Mouse (Mus musculus) E14TG2a.4 (cell line): ENCODE measurements at regions not wholly inside any gene's neighbourhood (a gene's known extent, or its start where the extent isn't known, plus 50 kb on each side); places are given as distances from the start of the nearest gene placed in this dataset.

Experiments
- H3K27me3 ChIP-seq: 2 replicates; pipeline ENCODE4 v1.6.1; 2014; ENCODE audit warnings: low read length, control low read depth; ENCODE audit not compliant: insufficient read depth
- H3K36me3 ChIP-seq: 2 replicates; pipeline ENCODE4 v1.6.1; 2014; ENCODE audit warnings: low read length, control low read depth; ENCODE audit not compliant: insufficient read depth
- H3K4me1 ChIP-seq: replicated peaks from 2 replicates; pipeline ENCODE4 v1.6.1; 2014; ENCODE audit warnings: low read depth, low read length, control low read depth
- H3K4me3 ChIP-seq: replicated peaks from 2 replicates; pipeline ENCODE4 v1.5.1; 2014; ENCODE audit warnings: mild to moderate bottlenecking, low read length
- H3K9me3 ChIP-seq: 2 replicates; pipeline ENCODE4 v1.6.1; 2014; ENCODE audit warnings: low read length, control low read depth
- CTCF ChIP-seq: conservative IDR thresholded peaks from 2 replicates; pipeline ENCODE4 v1.5.1; 2014; ENCODE audit warnings: low read length
- NANOG ChIP-seq: IDR thresholded peaks from 2 replicates; pipeline ENCODE4 v1.6.1; 2014; ENCODE audit warnings: borderline replicate concordance, low read length, mixed read lengths
- POU5F1 ChIP-seq: IDR thresholded peaks from 2 replicates; pipeline ENCODE4 v1.6.1; 2014; ENCODE audit warnings: low read length, borderline replicate concordance

DNA sequence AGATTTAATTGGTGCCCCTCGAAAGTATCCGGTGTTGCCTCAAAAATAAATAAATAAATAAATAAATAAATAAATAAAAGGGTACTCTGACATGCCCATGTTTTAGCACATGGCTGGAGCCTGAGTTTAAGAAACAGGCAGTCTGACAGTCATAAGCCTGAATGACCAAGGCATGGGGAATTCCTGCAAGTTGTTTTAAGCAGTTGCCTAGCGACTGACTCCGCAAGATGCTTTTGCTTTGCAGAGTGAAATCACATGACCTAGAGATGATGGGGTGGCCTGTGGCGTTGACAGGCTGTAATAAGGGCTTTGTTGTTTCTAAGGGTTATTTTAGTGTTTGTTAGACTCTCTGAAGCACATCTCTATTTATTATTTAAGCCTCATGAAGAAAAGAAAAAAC, 83.4 kb upstream of the Ankrd55 start:
- H3K27me3 ChIP-seq = peaks cover 21% of the 10 kb centered on the region; the same call in 1 of the 2 replicates
- no peak for TF ChIP-seq POU5F1
- no peak for TF ChIP-seq NANOG
- no peak for TF ChIP-seq CTCF
- H3K9me3 ChIP-seq = no peaks in the 10 kb centered on the region
- no peaks in the 10 kb centered on the region for H3K36me3 ChIP-seq
- H3K4me1 ChIP-seq = peaks cover 5% of the 10 kb centered on the region; the same call in 1 of the 2 replicates
- H3K4me3 ChIP-seq = no peak overlapping the region

DNA sequence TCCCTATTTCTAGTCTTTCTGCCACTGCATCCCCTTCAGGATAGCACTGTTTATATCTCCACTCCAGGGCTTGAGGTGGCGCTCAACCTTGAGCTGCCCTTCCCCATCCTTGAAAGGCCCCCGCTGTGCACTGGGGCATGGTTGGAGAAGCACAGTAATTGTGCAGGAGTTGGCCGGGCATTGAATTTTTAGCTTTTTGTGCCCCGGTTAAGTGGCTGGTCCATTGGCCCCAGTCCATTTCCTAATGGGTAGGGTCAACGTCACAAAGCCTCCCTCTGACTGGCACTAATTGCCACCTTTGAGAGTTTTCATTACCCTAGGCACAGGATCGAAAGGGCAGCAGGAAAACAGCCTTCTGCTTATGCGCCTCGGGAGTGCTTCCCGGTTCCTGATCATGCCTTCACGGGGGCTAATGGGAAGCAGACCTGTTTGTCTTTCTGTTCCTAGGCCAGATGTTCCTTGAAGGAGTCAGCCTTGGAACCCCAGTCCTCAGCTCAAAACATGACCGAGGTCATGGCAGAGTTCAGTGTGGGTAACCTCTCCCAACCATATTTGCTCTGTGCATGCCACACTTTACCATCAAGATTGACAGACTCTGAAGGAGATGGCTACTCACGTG, 80.5 kb upstream of the Ankrd55 start:
- Histone ChIP-seq H3K4me1 (peaks cover 10% of the 10 kb centered on the region), H3K36me3 (no peaks in the 10 kb centered on the region), H3K4me3 (no peak overlapping the region), H3K9me3 (no peaks in the 10 kb centered on the region; the same call in 1 of the 2 replicates), H3K27me3 (peaks cover 35% of the 10 kb centered on the region)
- TF ChIP-seq CTCF (no peak), NANOG (no peak), POU5F1 (no peak)

- Histone ChIP-seq H3K4me3 (no peak overlapping the region), H3K27me3 (peaks cover 49% of the 10 kb centered on the region), H3K36me3 (no peaks in the 10 kb centered on the region), H3K9me3 (peaks cover 5% of the 10 kb centered on the region; the same call in 1 of the 2 replicates), H3K4me1 (peaks cover 25% of the 10 kb centered on the region)
- TF ChIP-seq CTCF = no peak
- no peak for TF ChIP-seq NANOG
- no peak for TF ChIP-seq POU5F1
These were observed 76.4 kb upstream of the Ankrd55 start for GRCm38 (mm10) chr13:112211841-112212240.

GRCm38 (mm10) chr13:112212391-112212790, 75.9 kb upstream of the Ankrd55 start:
- H3K9me3 ChIP-seq = peaks cover 5% of the 10 kb centered on the region; the same call in 1 of the 2 replicates
- no peak for TF ChIP-seq POU5F1
- TF ChIP-seq CTCF = no peak
- TF ChIP-seq NANOG = no peak
- H3K4me3 ChIP-seq = peak overlapping the region; percentile 43
- H3K27me3 ChIP-seq = peaks cover 49% of the 10 kb centered on the region
- H3K36me3 ChIP-seq = no peaks in the 10 kb centered on the region
- peaks cover 25% of the 10 kb centered on the region for H3K4me1 ChIP-seq

GRCm38 (mm10) chr13:112213652-112214081, 74.6 kb upstream of the Ankrd55 start:
- Histone ChIP-seq H3K27me3 (peaks cover 40% of the 10 kb centered on the region), H3K4me1 (peaks cover 29% of the 10 kb centered on the region), H3K9me3 (peaks cover 5% of the 10 kb centered on the region; the same call in 1 of the 2 replicates), H3K36me3 (no peaks in the 10 kb centered on the region), H3K4me3 (peak overlapping the region; percentile 29; the same call in 1 of the 2 replicates)
- TF ChIP-seq POU5F1 = no peak
- no peak for TF ChIP-seq NANOG

GRCm38 (mm10) chr13:112216084-112216483, 72.2 kb upstream of the Ankrd55 start:
- Histone ChIP-seq H3K9me3 (peaks cover 5% of the 10 kb centered on the region; the same call in 1 of the 2 replicates), H3K27me3 (peaks cover 31% of the 10 kb centered on the region), H3K36me3 (no peaks in the 10 kb centered on the region), H3K4me3 (no peak overlapping the region), H3K4me1 (peaks cover 35% of the 10 kb centered on the region)
- TF ChIP-seq NANOG (no peak), CTCF (no peak), POU5F1 (no peak)

GRCm38 (mm10) chr13:112218389-112218788, 69.9 kb upstream of the Ankrd55 start:
- H3K27me3 ChIP-seq = peaks cover 16% of the 10 kb centered on the region
- H3K9me3 ChIP-seq = peaks cover 7% of the 10 kb centered on the region
- H3K36me3 ChIP-seq = no peaks in the 10 kb centered on the region
- H3K4me3 ChIP-seq = no peak overlapping the region
- TF ChIP-seq NANOG = peak; percentile 51; the same call in 1 of the 2 replicates
- no peak for TF ChIP-seq CTCF
- no peak for TF ChIP-seq POU5F1
- peaks cover 23% of the 10 kb centered on the region for H3K4me1 ChIP-seq

- Histone ChIP-seq H3K36me3 (no peaks in the 10 kb centered on the region), H3K9me3 (peaks cover 20% of the 10 kb centered on the region), H3K4me1 (peaks cover 14% of the 10 kb centered on the region), H3K4me3 (no peak overlapping the region), H3K27me3 (peaks cover 1% of the 10 kb centered on the region; the same call in 1 of the 2 replicates)
- TF ChIP-seq NANOG (no peak), POU5F1 (no peak), CTCF (no peak)
These were observed 68.1 kb upstream of the Ankrd55 start for GRCm38 (mm10) chr13:112220184-112220583.

DNA sequence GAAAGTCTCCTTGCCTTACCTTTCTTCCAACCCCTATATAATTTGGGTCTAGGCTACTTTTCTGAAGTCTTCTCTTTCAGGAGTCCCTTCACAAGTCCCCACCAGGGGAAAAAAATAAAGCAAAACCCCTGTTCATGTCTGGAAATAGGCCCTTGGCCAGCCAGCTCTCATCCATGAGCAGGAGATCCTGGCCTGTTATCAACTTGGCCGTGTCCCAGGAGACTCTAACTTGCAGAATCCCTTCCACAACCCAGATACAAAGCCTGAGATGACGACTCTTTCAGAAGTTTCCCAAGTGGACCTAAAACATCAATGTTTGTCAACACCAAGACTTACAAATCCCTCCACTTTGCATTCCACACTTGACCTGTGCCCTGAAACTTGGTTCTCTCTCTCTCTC, 64.6 kb upstream of the Ankrd55 start:
- Histone ChIP-seq H3K4me3 (no peak overlapping the region), H3K4me1 (peaks cover 6% of the 10 kb centered on the region), H3K9me3 (peaks cover 18% of the 10 kb centered on the region), H3K27me3 (peaks cover 2% of the 10 kb centered on the region; the same call in 1 of the 2 replicates), H3K36me3 (no peaks in the 10 kb centered on the region)
- TF ChIP-seq POU5F1 (no peak), CTCF (no peak), NANOG (no peak)
